27 mouse cellular contexts compared by ENCODE assay signal in genomic region chr11:75404801-75405200, GRCm38 (mm10). TPM values are rescaled to one million over a fixed set of nuclear protein-coding genes. Genes with fewer than 3 reads are reported as not detected.
DNase-seq lines count a peak whose midpoint lies in the region; ATAC-seq and TF ChIP-seq lines count a peak whose summit lies in the region.
"Had no signal": no experiment of that assay in that cellular context is flagged by ENCODE, and none has a peak within 500 bp of the region (broad histone marks: within the 10 kb centered on the region; RNA-seq: fewer than 3 reads in every experiment).

No protein-coding gene starts in this region.

- no peak for TF ChIP-seq CTCF in C2C12 (IDR thresholded peaks at IDR 0.05; ENCODE audit: control insufficient read depth, insufficient read depth, insufficient read length)
- no peak for TF ChIP-seq CTCF in embryonic fibroblast, embryonic 13.5 days (IDR thresholded peaks at IDR 0.05; ENCODE audit: borderline replicate concordance, insufficient read depth, low read length)

- H3K9ac ChIP-seq in kidney, embryonic 15.5 days: no peak overlapping the region
- H3K9ac ChIP-seq: forebrain, embryonic 15.5 days; hindbrain, embryonic 12.5 days; intestine, embryonic 15.5 days; liver, embryonic 14.5 days; midbrain, embryonic 15.5 days had no signal

- no peaks in the 10 kb centered on the region for H3K9me3 ChIP-seq in kidney, embryonic 15.5 days (replicated peaks)
- H3K9me3 ChIP-seq: forebrain, embryonic 15.5 days; hindbrain, embryonic 12.5 days; intestine, embryonic 15.5 days; midbrain, embryonic 15.5 days had no signal

- H3K27ac ChIP-seq in embryonic fibroblast, embryonic 13.5 days (ENCODE audit: insufficient read depth, low read length): peak overlapping the region; percentile 99
- H3K27ac ChIP-seq in kidney, embryonic 15.5 days: no peak overlapping the region
- H3K27ac ChIP-seq: forebrain, embryonic 15.5 days; hindbrain, embryonic 12.5 days; hindbrain, postnatal 0 days; intestine, embryonic 15.5 days; liver, embryonic 14.5 days; macrophage; midbrain, embryonic 15.5 days had no signal

- peak overlapping the region; percentile 34 for H3ac ChIP-seq in C2C12 (ENCODE audit: control insufficient read depth, insufficient read length, low read depth)

- ATAC-seq in kidney, embryonic 15.5 days (replicated peaks; ENCODE audit: low FRiP score): no peak
- ATAC-seq: forebrain, embryonic 15.5 days; hindbrain, postnatal 0 days; intestine, embryonic 15.5 days; midbrain, embryonic 15.5 days; Patski had no signal

- H3K4me1 ChIP-seq in embryonic fibroblast, embryonic 13.5 days (ENCODE audit: control insufficient read depth, insufficient read depth, low read length): peaks cover 16% of the 10 kb centered on the region
- H3K4me1 ChIP-seq in kidney, embryonic 15.5 days: 0 out of 2 replicates have a peak, but pooled peaks cover 5% of the 10 kb centered on the region
- H3K4me1 ChIP-seq: forebrain, embryonic 15.5 days; hindbrain, embryonic 12.5 days; midbrain, embryonic 15.5 days had no signal

- WGBS in kidney, embryonic 15.5 days: 90% methylated on average over 6 of the region's 6 CpGs

- H3K27me3 ChIP-seq in C2C12 (ENCODE audit: control insufficient read depth, insufficient read depth, insufficient read length): no peaks in the 10 kb centered on the region
- H3K27me3 ChIP-seq in kidney, embryonic 15.5 days: no peaks in the 10 kb centered on the region
- H3K27me3 ChIP-seq: forebrain, embryonic 15.5 days; hindbrain, embryonic 12.5 days; intestine, embryonic 15.5 days; midbrain, embryonic 15.5 days; Patski had no signal

- H3K36me3 ChIP-seq in C2C12 (ENCODE audit: control insufficient read depth, insufficient read depth): peaks cover 28% of the 10 kb centered on the region
- H3K36me3 ChIP-seq in kidney, embryonic 15.5 days: peaks cover 14% of the 10 kb centered on the region
- H3K36me3 ChIP-seq: forebrain, embryonic 15.5 days; hindbrain, embryonic 12.5 days; intestine, embryonic 15.5 days; midbrain, embryonic 15.5 days had no signal

- H3K4me3 ChIP-seq in C2C12 (ENCODE audit: insufficient read depth, poor library complexity, severe bottlenecking): no peak overlapping the region
- no peak overlapping the region for H3K4me3 ChIP-seq in embryonic fibroblast, embryonic 13.5 days (ENCODE audit: insufficient read depth, low read length)
- H3K4me3 ChIP-seq in kidney, embryonic 15.5 days (replicated peaks): no peak overlapping the region
- H3K4me3 ChIP-seq: forebrain, embryonic 15.5 days; hindbrain, embryonic 12.5 days; intestine, embryonic 15.5 days; midbrain, embryonic 15.5 days had no signal

- peak; percentile 37 for DNase-seq in cerebellum, adult 11-12 months
- DNase-seq in cerebellum, postnatal 4 days (ENCODE audit: low spot score in 2 of 2): no peak
- DNase-seq in cerebellum, adult 8-10 months: peak; percentile 34
- DNase-seq in right cerebral cortex, postnatal 4 days: no peak
- DNase-seq: adrenal gland, postnatal 10 days; heart, postnatal 14 days; kidney, adult 8-10 months; kidney, postnatal 10 days; layer of hippocampus, postnatal 36 days; liver; lung, adult 2 months; lung, postnatal 10 days; right cerebral cortex, adult 18-20 months; thymus, postnatal 4 days had no signal

- peaks cover 21% of the 10 kb centered on the region for H3K79me2 ChIP-seq in C2C12 (ENCODE audit: control insufficient read depth, insufficient read depth)

- peaks cover 2% of the 10 kb centered on the region for H3K79me3 ChIP-seq in C2C12 (ENCODE audit: low read depth)

- H3K4me2 ChIP-seq in kidney, embryonic 15.5 days: no peak overlapping the region
- H3K4me2 ChIP-seq: forebrain, embryonic 15.5 days; hindbrain, embryonic 12.5 days; intestine, embryonic 15.5 days; midbrain, embryonic 15.5 days had no signal

- TF ChIP-seq POLR2A in embryonic fibroblast, embryonic 13.5 days (IDR thresholded peaks at IDR 0.05; ENCODE audit: low read depth, low read length): no peak

TF ChIP-seq in C2C12, 6 proteins besides CTCF, POLR2A, EP300 and RAD21:
- no peak for TF ChIP-seq MYOD1 (IDR thresholded peaks at IDR 0.05; ENCODE audit: control insufficient read depth, insufficient read length, low read depth)
- TF ChIP-seq FOSL1 (IDR thresholded peaks at IDR 0.05; ENCODE audit: insufficient read depth, low read length, poor library complexity, severe bottlenecking): no peak
- no peak for TF ChIP-seq USF1 (IDR thresholded peaks at IDR 0.05; ENCODE audit: low read depth)
- no peak for TF ChIP-seq CEBPB (IDR thresholded peaks at IDR 0.05; ENCODE audit: low read depth)
- no peak for TF ChIP-seq MYOG (IDR thresholded peaks at IDR 0.05; ENCODE audit: control insufficient read depth, extremely low read depth, insufficient read length)
- TF ChIP-seq MAX (IDR thresholded peaks at IDR 0.05): no peak

RNA-seq across cellular contexts. Expression of gene Serpinf1, which starts 17.7 kb away (rescaled TPM):
- 1,152 TPM for polyA plus RNA-seq in C2C12 (2012; fragmentation: generic; extraction: Trizol)
- polyA plus RNA-seq in embryonic fibroblast, embryonic 13.5 days (2011; ENCODE audit: insufficient read length, low read depth, missing spikeins): 1,069 and 1,358 TPM in 2 replicates
- polyA plus RNA-seq in kidney, embryonic 15.5 days (2015; fragmentation: Nextera tagmentation; extraction: Ambion mirVana): 129 and 140 TPM in 2 replicates

RNA-seq across cellular contexts. Expression of gene Serpinf2, which starts 34.6 kb away (rescaled TPM):
- polyA plus RNA-seq in C2C12 (2012; fragmentation: generic; extraction: Trizol): 0.07 TPM
- not detected in 2 replicates for polyA plus RNA-seq in embryonic fibroblast, embryonic 13.5 days (2011; ENCODE audit: insufficient read length, low read depth, missing spikeins)
- polyA plus RNA-seq in kidney, embryonic 15.5 days (2015; fragmentation: Nextera tagmentation; extraction: Ambion mirVana): 35.4 and 47.2 TPM in 2 replicates
- polyA plus RNA-seq: forebrain, embryonic 15.5 days; heart, embryonic 14.5 days; hindbrain, embryonic 12.5 days; hindbrain, postnatal 0 days; macrophage; midbrain, embryonic 15.5 days; thymus, postnatal 0 days had no signal

RNA-seq across cellular contexts. Expression of gene Wdr81, which starts 49.7 kb away (rescaled TPM):
- polyA plus RNA-seq in C2C12 (2012; fragmentation: generic; extraction: Trizol): 21.6 TPM
- polyA plus RNA-seq in embryonic fibroblast, embryonic 13.5 days (2011; ENCODE audit: insufficient read length, low read depth, missing spikeins): 9.5 and 17.3 TPM in 2 replicates
- 5.0 and 6.2 TPM in 2 replicates for polyA plus RNA-seq in kidney, embryonic 15.5 days (2015; fragmentation: Nextera tagmentation; extraction: Ambion mirVana)

RNA-seq across cellular contexts. Expression of gene Smyd4, which starts 56.6 kb away (rescaled TPM):
- 14.7 TPM for polyA plus RNA-seq in C2C12 (2012; fragmentation: generic; extraction: Trizol)
- 6.5 and 7.3 TPM in 2 replicates for polyA plus RNA-seq in embryonic fibroblast, embryonic 13.5 days (2011; ENCODE audit: insufficient read length, low read depth, missing spikeins)
- polyA plus RNA-seq in kidney, embryonic 15.5 days (2015; fragmentation: Nextera tagmentation; extraction: Ambion mirVana): 14.6 and 15.2 TPM in 2 replicates

RNA-seq across cellular contexts. Expression of gene Rpa1, which starts 56.7 kb away (rescaled TPM):
- 164 TPM for polyA plus RNA-seq in C2C12 (2012; fragmentation: generic; extraction: Trizol)
- polyA plus RNA-seq in embryonic fibroblast, embryonic 13.5 days (2011; ENCODE audit: insufficient read length, low read depth, missing spikeins): 98.3 and 104 TPM in 2 replicates
- polyA plus RNA-seq in kidney, embryonic 15.5 days (2015; fragmentation: Nextera tagmentation; extraction: Ambion mirVana): 123 and 128 TPM in 2 replicates

Comparison
In these comparisons a context has a peak if more than half of its experiments do, and no peak if none do; other contexts are left out.
1. DNase-seq: peak in cerebellum, adult 11-12 months (single experiment) and cerebellum, adult 8-10 months (single experiment); none in cerebellum, postnatal 4 days (0 of 2) and right cerebral cortex, postnatal 4 days (single experiment).
2. RNA of gene Serpinf2, which starts 34.6 kb away (polyA plus RNA-seq): 35.4 to 47.2 TPM in kidney, embryonic 15.5 days; not detected in embryonic fibroblast, embryonic 13.5 days and 0.07 TPM in C2C12 (single experiment); every median in the first group is over 10 times any median in the second.